Comparison of ENCODE assay signal across 14 mouse cellular contexts in genomic region chr14:47240600-47240999, GRCm38 (mm10). TPM values are rescaled to one million over a fixed set of nuclear protein-coding genes. Genes with fewer than 3 reads are reported as not detected.
A peak's percentile ranks its signal among the peaks of the same experiment; 100 is the strongest.
DNase-seq lines count a peak whose midpoint lies in the region; ATAC-seq and TF ChIP-seq lines count a peak whose summit lies in the region.
"Had no signal": no experiment of that assay in that cellular context is flagged by ENCODE, and none has a peak within 500 bp of the region (broad histone marks: within the 10 kb centered on the region; RNA-seq: fewer than 3 reads in every experiment).

No protein-coding gene starts in this region.

- peak overlapping the region; percentile 35 for H3K4me2 ChIP-seq in liver, postnatal 0 days (ENCODE audit: low read depth, low read length)
- H3K4me2 ChIP-seq: limb, embryonic 15.5 days had no signal

- ATAC-seq in erythroblast, adult 5-6 weeks (replicated peaks; ENCODE audit: low FRiP score, poor library complexity, severe bottlenecking) = peak; percentile 97
- peak; percentile 100 for ATAC-seq in liver, postnatal 0 days
- ATAC-seq: forebrain, postnatal 0 days had no signal

- H3K4me3 ChIP-seq in liver, postnatal 0 days (ENCODE audit: low read depth, low read length) = no peak overlapping the region
- H3K4me3 ChIP-seq: limb, embryonic 15.5 days had no signal

- 37% methylated on average over 1 of the region's 1 CpGs for WGBS in liver, postnatal 0 days (ENCODE audit: insufficient replicate concordance)

- H3K27ac ChIP-seq in liver, postnatal 0 days (ENCODE audit: low read depth) = peak overlapping the region; percentile 85
- H3K27ac ChIP-seq: limb, embryonic 15.5 days; macrophage had no signal

- peak; percentile 99 for TF ChIP-seq EP300 in liver, postnatal 0 days (IDR thresholded peaks at IDR 0.05; ENCODE audit: low read depth)

- peak; percentile 11 for DNase-seq in embryo, embryonic 10.5 days (ENCODE audit: low spot score)
- DNase-seq in embryo, embryonic 11 days = no peak
- peak; percentile 63 for DNase-seq in 416B (ENCODE audit: low read depth)
- DNase-seq in liver, postnatal 0 days = peak; percentile 49
- DNase-seq in kidney, postnatal 10 days = no peak
- DNase-seq in urinary bladder, adult 2 months (ENCODE audit: low spot score) = no peak
- DNase-seq in layer of hippocampus, adult 18-20 months (ENCODE audit: low spot score in 2 of 2) = no peak
- DNase-seq: cerebellum, postnatal 10 days; forebrain, postnatal 0 days; gastrocnemius, postnatal 25 days; kidney, adult 11 months had no signal

- no peaks in the 10 kb centered on the region for H3K9me3 ChIP-seq in liver, postnatal 0 days (ENCODE audit: low read length)
- H3K9me3 ChIP-seq: limb, embryonic 15.5 days had no signal

- peaks cover 38% of the 10 kb centered on the region for H3K36me3 ChIP-seq in liver, postnatal 0 days (replicated peaks; ENCODE audit: insufficient read depth, low read length)

- H3K27me3 ChIP-seq in liver, postnatal 0 days (ENCODE audit: insufficient read depth, low read length) = no peaks in the 10 kb centered on the region
- H3K27me3 ChIP-seq: limb, embryonic 15.5 days had no signal

- H3K4me1 ChIP-seq in liver, postnatal 0 days (ENCODE audit: insufficient read depth) = peaks cover 14% of the 10 kb centered on the region
- H3K4me1 ChIP-seq: limb, embryonic 15.5 days had no signal

- TF ChIP-seq CTCF in liver, postnatal 0 days (IDR thresholded peaks at IDR 0.05; ENCODE audit: low read depth) = no peak

- no peak overlapping the region for H3K9ac ChIP-seq in liver, postnatal 0 days (replicated peaks)
- H3K9ac ChIP-seq: forebrain, postnatal 0 days; limb, embryonic 15.5 days had no signal

RNA-seq across cellular contexts. Expression of gene Wdhd1, which starts 36.1 kb away (rescaled TPM):
- total RNA-seq in erythroblast, adult 5-6 weeks (2015; ENCODE audit: low replicate concordance) = 40.3 and 52.7 TPM in 2 replicates
- total RNA-seq in erythroblast, adult 5-6 weeks (2017; ENCODE audit: low replicate concordance) = 82.9 and 164 TPM in 2 replicates
- 10.1 and 13.7 TPM in 2 replicates for polyA plus RNA-seq in liver, postnatal 0 days (2015; fragmentation: Nextera tagmentation; extraction: Ambion mirVana)
- polyA plus RNA-seq in urinary bladder, adult 2 months (2012; rRNA removed) = 2.4 and 4.2 TPM in 2 replicates
- 1 to 10 TPM; 4.9 to 5.0 TPM for total RNA-seq in layer of hippocampus, adult 18-20 months (2021)

RNA-seq across cellular contexts. Expression of gene Socs4, which starts 36.1 kb away (rescaled TPM):
- 17.3 and 23.4 TPM in 2 replicates for total RNA-seq in erythroblast, adult 5-6 weeks (2015; ENCODE audit: low replicate concordance)
- 18.7 and 20.9 TPM in 2 replicates for total RNA-seq in erythroblast, adult 5-6 weeks (2017; ENCODE audit: low replicate concordance)
- 1.7 and 1.9 TPM in 2 replicates for polyA plus RNA-seq in liver, postnatal 0 days (2015; fragmentation: Nextera tagmentation; extraction: Ambion mirVana)
- 7.4 and 8.7 TPM in 2 replicates for polyA plus RNA-seq in urinary bladder, adult 2 months (2012; rRNA removed)
- total RNA-seq in layer of hippocampus, adult 18-20 months (2021) = 10 to 100 TPM; 11.7 to 13.2 TPM

RNA-seq across cellular contexts. Expression of gene Gch1, which starts 51.4 kb away (rescaled TPM):
- 131 and 161 TPM in 2 replicates for total RNA-seq in erythroblast, adult 5-6 weeks (2015; ENCODE audit: low replicate concordance)
- 125 and 166 TPM in 2 replicates for total RNA-seq in erythroblast, adult 5-6 weeks (2017; ENCODE audit: low replicate concordance)
- polyA plus RNA-seq in liver, postnatal 0 days (2015; fragmentation: Nextera tagmentation; extraction: Ambion mirVana) = 29.6 and 38.3 TPM in 2 replicates
- 4.6 and 5.7 TPM in 2 replicates for polyA plus RNA-seq in urinary bladder, adult 2 months (2012; rRNA removed)
- 1 to 10 TPM; 1.6 to 2.0 TPM for total RNA-seq in layer of hippocampus, adult 18-20 months (2021)

RNA-seq across cellular contexts. Expression of gene Mapk1ip1l, which starts 57.5 kb away (rescaled TPM):
- total RNA-seq in erythroblast, adult 5-6 weeks (2015; ENCODE audit: low replicate concordance) = 32.5 and 38.9 TPM in 2 replicates
- total RNA-seq in erythroblast, adult 5-6 weeks (2017; ENCODE audit: low replicate concordance) = 30.4 and 38.1 TPM in 2 replicates
- 15.1 and 16.6 TPM in 2 replicates for polyA plus RNA-seq in liver, postnatal 0 days (2015; fragmentation: Nextera tagmentation; extraction: Ambion mirVana)
- polyA plus RNA-seq in urinary bladder, adult 2 months (2012; rRNA removed) = 31.4 and 37.3 TPM in 2 replicates
- total RNA-seq in layer of hippocampus, adult 18-20 months (2021) = 10 to 100 TPM; 49.9 to 59.5 TPM

Comparison
In these comparisons a context has a peak if more than half of its experiments do, and no peak if none do; other contexts are left out.
1. DNase-seq: peak in embryo, embryonic 10.5 days (single experiment), 416B (single experiment) and liver, postnatal 0 days (single experiment); none in embryo, embryonic 11 days (single experiment), kidney, postnatal 10 days (single experiment), urinary bladder, adult 2 months (single experiment) and layer of hippocampus, adult 18-20 months (0 of 2).
2. RNA of gene Wdhd1, which starts 36.1 kb away (total RNA-seq): 40.3 to 164 TPM in erythroblast, adult 5-6 weeks; 4.9 to 5.0 TPM in layer of hippocampus, adult 18-20 months; every median in the first group is over 4 times any median in the second.
3. RNA of gene Gch1, which starts 51.4 kb away (total RNA-seq): 125 to 166 TPM in erythroblast, adult 5-6 weeks; 1.6 to 2.0 TPM in layer of hippocampus, adult 18-20 months; every median in the first group is over 10 times any median in the second.